Mouse (Mus musculus) lung, adult 10 weeks (tissue): Measurements from ENCODE around the gene Gm20605. TPM values are rescaled to one million over a fixed set of nuclear protein-coding genes. Genes with fewer than 3 reads are reported as not detected.

Source experiments
- polyA plus RNA-seq: library from polyadenylated mRNA; stranded (reverse); fragments of 350-450 nt; fragmentation: Illumina TruSeq; extraction: RNeasy Lipid Tissue Mini Kit (QIAGEN cat#74804); gene quantifications from one replicate; pipeline ENCODE4 v1.2.3, GENCODE M21; 2014; ENCODE audit warnings: low read depth, low replicate concordance; ENCODE audit not compliant: insufficient read depth

The Gm20605 gene
- 9.9 TPM for polyA plus RNA-seq

DNA sequence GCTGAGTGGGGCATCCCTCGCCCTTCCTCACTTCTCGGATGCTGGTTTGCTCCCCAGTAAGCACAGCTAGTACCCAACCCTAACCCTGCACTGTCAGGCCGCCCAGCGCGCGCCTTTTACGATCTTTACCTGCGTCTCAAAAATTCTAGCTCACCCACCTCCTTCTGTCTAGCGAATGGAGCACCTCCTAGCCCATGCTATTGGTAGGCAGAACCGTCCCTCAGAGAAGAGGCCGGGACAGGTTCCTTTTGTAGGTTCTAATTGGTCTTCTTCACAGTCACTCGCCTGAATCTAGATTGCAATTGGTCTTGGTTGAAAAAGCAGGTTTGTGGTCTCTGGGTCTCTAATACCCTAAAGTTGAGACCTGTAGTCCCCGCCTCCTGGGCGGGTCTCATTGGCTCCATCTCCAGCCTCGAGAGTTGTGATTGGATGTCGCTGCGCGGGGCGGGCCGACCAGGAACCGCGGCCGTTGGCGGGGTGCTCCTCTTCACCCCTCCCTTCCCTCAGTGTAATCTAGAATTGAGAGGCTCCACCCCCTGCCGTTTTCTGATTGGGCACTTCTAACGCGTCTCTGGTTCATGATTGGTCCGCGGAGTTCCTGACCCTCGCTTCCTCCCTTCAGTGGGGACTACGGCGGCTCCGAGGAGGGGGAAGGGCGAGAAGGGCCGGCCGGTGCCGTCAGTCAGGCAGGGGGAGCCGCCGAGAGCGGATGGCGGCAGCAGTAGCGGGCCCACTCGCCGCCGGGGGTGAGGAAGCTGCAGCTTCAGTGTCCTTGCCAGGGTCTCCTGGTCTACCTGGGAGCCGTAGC is at the start of gene Gm20605, which contains the start of the genes Fbxo24 and Lrch4:
Gm20605 (plus strand) TSS at position 678 of the 808 bp plus-strand sequence.
Fbxo24 (minus strand) TSS at position 505 of the 808 bp plus-strand sequence.
Lrch4 (plus strand) TSS at position 624 of the 808 bp plus-strand sequence.

DNA sequence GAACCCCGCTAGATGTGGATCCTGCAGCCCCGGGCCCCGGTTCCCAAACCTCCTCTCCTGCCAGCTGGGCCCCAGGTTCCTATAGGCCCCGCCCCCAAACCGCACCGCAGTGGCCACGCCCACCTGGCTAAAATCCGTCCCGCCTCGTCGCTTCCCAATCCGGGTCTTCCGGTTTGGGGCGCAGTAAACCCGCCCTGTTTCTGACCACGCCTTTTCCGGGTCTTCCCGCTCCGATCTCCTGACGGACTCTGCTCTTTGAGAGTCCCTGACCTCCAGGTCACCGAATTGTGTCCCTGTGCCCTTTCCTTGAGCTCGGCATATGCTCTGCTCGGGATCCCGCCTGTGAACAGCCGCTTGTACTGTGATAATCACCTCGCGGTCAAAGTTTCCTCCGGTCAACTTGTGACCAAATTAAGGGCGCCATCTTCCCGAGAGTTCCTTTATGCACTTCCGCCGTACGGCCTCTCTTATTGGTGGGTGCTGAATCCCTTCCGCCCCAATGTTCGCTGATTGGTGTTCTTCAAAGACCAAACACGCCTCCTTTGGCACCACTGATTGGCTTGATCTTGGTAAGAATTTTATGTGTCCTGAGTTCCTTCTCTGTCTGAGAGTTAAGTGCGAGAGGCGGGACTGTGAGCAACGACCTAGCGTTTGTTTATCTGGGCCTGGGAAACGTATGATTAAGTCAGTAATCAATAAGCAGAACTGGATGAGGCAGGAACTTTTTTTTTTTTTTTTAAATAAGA is 28.2 kb upstream of the Gm20605 start, which contains the start of gene Mospd3:
Mospd3 (minus strand) TSS at position 440 of the 746 bp plus-strand sequence.

DNA sequence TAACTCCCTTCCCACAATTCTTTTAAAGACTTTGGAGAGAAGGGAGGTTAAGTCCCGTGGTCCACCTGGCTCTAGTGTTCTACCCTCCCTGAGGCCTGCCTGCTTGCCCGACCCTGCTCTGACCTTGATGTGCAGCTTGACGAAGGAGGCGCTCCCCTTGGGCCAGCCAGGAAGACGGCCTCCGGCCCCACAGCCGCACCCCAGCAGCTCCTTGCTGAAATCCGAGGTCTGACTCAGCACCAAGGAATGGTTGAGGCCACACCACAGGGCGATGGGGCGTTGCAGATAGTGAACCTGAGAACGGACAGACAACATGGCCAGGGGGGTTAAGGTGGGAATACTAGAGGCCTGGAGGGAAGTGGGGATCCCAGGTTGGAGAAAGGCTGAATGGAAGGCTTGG is 15.4 kb upstream of the Gm20605 start, which contains the start of gene Pcolce:
Pcolce (minus strand) TSS at position 235 of the 400 bp plus-strand sequence.

DNA sequence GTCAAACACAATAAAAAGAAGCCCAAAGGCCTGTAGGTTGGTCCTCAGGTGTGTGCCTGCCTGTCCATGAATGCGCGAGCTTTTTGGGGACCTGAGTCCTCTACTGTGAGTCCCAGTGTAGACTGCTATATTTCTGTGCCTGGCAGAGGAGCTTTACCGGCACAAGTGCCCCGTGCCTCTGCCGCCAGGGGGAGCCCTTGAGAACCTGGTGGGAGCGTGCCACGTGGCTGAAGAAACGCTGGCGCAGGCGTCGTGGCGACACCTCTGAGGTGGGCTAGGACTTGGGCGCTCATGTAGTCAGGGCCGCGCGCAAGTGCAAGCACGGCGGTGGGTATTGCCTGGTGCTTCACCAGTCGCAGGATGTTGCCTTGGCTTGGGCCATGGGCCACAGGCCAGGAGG is 12.1 kb downstream of the Gm20605 start, which contains the start of gene Sap25:
Sap25 (plus strand) TSS at position 281 of the 400 bp plus-strand sequence.

DNA sequence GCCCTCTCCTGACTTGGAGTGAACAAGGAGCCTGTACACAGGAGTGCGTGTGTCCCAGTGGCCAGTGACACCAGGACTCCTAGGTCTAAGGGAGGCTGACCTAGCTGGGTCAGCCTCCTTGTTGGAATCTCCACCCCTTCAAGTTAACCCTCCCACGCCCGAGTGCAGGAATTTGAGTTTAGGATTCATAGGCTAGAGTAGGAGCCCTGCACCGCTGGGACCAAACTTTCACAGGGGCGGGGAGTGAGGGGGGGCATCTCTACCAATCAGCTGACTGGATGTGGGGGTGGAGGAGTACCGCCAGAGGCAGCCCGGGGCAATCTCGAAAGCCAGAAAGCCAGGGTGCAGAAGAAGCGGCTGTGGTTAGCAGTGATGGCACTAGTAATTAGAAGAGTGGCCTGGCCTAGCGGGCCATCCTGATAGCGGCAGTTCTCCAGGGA is 16.7 kb downstream of the Gm20605 start, which contains the start of gene Irs3:
Irs3 (minus strand) TSS at position 63 of the 440 bp plus-strand sequence.

DNA sequence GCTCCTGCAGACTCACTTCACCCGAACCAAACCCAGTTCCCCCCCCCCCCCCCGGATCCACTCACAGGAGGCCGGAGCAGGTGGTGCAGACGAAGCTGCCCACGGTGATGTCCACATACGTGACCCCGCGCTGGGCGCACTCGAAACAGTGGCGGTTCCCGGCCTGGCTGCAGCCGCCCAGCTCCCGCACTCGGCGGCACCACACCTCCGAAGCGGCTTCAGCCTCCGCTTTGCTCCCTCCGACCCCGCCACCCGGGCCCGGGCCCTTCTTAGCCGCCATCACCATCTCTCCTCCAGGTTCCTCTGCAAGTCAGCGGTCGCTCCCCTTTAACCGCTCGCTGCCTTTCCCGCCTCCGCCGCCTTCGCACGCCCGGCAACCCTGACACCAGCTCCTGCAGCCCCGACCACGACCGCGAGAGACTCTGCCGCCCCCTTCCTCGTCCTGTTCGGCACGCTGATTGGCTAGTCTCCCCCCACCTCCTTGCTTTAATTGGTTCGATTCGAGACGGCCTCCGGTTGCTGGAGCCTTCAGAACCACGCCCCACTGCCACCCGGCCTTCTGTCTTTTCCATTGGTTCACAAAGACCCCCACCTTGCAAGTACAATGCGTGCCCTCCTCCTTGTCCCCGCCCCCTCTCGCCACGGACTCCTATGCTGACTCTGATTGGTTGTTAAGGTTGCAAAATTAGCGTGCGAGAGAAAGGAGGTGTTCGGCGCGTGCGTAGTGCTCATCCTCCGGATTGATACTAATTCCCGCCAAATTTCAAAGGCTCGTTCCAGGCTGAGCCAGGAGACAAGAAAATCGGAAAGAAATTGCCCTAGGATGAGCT is 55.5 kb downstream of the Gm20605 start, which contains the start of gene Agfg2:
Agfg2 (minus strand) TSS at position 433 of the 830 bp plus-strand sequence.

Other genes with a start within 250 kb of the Gm20605 start
- gene Zan, start 152.1 kb upstream of the Gm20605 start, polyA plus RNA-seq = 0.04 TPM
- 19.3 TPM for gene Pop7, start 126.7 kb upstream of the Gm20605 start, polyA plus RNA-seq
- 8.9 TPM for gene Gigyf1, start 110.6 kb upstream of the Gm20605 start, polyA plus RNA-seq
- not detected for gene Epo, start 95.9 kb upstream of the Gm20605 start, polyA plus RNA-seq
- gene Gnb2, start 95.7 kb upstream of the Gm20605 start, polyA plus RNA-seq = 420 TPM
- gene Actl6b, start 75.7 kb upstream of the Gm20605 start, polyA plus RNA-seq = not detected
- not detected for gene Tfr2, start 59.3 kb upstream of the Gm20605 start, polyA plus RNA-seq
- 19.9 TPM for gene Mospd3, start 28.1 kb upstream of the Gm20605 start, polyA plus RNA-seq
- 121 TPM for gene Pcolce, start 15.4 kb upstream of the Gm20605 start, polyA plus RNA-seq
- gene Fbxo24, start 173 bp upstream of the Gm20605 start, polyA plus RNA-seq = 1.0 TPM
- 21.1 TPM for gene Lrch4, start 54 bp upstream of the Gm20605 start, polyA plus RNA-seq
- 19.7 TPM for gene Sap25, start 12.2 kb downstream of the Gm20605 start, polyA plus RNA-seq
- gene Irs3, start 16.5 kb downstream of the Gm20605 start, polyA plus RNA-seq = 2.0 TPM
- 9.6 TPM for gene Agfg2, start 55.6 kb downstream of the Gm20605 start, polyA plus RNA-seq
- 0.86 TPM for gene Nyap1, start 112.4 kb downstream of the Gm20605 start, polyA plus RNA-seq
- gene Tsc22d4, start 116.6 kb downstream of the Gm20605 start, polyA plus RNA-seq = 50.7 TPM
- 31.5 TPM for gene Ppp1r35, start 149.7 kb downstream of the Gm20605 start, polyA plus RNA-seq
- 30.7 TPM for gene Mepce, start 158.5 kb downstream of the Gm20605 start, polyA plus RNA-seq
- gene Zcwpw1, start 158.6 kb downstream of the Gm20605 start, polyA plus RNA-seq = 1.9 TPM
- gene Pilra, start 207.1 kb downstream of the Gm20605 start, polyA plus RNA-seq = 15.6 TPM
- gene Pilrb1, start 228.9 kb downstream of the Gm20605 start, polyA plus RNA-seq = 8.0 TPM
- 7.1 TPM for gene Pilrb2, start 242.6 kb downstream of the Gm20605 start, polyA plus RNA-seq